Mouse (Mus musculus) naive thymus-derived CD4-positive, alpha-beta T cell, adult 2 months (primary cell): ENCODE results near the gene Zdhhc15.
"Not testable (repeated sequence)": the region's sequence is repeated elsewhere in the genome, so short reads cannot be mapped to it uniquely, and the experiment has no call there.

Source experiments
- DNase-seq: peaks from one replicate; pipeline ENCODE4 v3.0.0-alpha.2; 2011; ENCODE audit warnings: low read depth

Gene Zdhhc15

DNA sequence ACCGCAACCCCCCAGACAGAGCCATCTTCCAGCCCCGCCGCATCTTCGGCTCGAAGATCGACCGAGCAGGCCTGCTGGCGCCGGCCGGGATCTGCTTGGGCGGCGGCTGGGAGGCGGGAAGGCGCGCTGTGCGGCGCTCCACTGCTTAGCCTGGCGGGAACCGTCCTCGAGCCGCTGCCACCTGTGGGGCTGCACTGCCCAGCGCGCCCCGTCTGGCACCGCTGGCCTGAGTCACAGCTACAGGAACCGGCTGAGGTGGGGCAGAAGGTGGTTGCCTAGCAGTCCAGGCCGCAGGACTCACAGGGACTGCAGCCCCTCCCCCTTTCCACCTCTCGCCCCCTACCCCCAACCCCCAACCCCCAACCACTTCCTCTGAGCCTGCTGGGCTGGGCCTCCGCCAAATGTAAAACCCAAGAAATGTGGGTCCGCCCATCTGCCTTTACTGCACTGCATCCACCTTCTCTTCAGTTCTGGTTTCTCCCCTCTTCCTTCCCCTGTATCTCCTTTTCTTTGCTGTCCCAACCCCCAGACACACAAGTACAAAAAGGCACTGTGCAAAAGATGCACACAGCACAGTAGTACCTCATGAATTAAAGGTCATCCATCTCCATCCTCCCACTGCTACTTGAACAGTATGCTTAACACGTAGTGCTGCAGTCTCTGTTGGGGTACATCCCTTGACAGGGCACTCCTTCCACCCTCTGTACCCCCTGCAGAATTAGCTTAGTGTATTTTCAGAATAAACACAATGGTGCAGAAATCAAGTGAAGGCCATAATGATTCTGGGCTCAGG, at the start of gene Zdhhc15:
Gene Zdhhc15, minus strand, starts transcription at position 308 of the 793 bp plus-strand sequence.
- DNase-seq, result peak; percentile 68

DNA sequence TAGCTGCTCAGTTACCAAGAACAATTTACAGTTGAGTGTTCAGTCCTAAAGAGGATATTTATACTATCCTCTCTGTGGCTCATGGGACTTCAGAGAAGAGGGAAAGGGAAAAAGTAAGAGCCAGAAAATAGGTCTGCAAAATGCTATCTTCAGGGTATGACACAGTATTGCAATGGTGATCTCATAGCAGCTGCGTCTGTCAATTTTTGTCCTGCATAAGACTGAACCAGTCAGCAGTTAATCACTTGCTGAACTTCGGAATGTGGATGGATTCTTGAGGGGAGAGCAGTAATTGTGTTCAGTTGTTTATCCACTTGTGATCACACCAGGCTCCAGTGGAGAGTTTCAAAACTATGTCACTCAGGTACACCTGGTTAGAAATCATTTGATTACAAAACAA, 37.1 kb upstream of the Zdhhc15 start:
- DNase-seq, result no peak

DNA sequence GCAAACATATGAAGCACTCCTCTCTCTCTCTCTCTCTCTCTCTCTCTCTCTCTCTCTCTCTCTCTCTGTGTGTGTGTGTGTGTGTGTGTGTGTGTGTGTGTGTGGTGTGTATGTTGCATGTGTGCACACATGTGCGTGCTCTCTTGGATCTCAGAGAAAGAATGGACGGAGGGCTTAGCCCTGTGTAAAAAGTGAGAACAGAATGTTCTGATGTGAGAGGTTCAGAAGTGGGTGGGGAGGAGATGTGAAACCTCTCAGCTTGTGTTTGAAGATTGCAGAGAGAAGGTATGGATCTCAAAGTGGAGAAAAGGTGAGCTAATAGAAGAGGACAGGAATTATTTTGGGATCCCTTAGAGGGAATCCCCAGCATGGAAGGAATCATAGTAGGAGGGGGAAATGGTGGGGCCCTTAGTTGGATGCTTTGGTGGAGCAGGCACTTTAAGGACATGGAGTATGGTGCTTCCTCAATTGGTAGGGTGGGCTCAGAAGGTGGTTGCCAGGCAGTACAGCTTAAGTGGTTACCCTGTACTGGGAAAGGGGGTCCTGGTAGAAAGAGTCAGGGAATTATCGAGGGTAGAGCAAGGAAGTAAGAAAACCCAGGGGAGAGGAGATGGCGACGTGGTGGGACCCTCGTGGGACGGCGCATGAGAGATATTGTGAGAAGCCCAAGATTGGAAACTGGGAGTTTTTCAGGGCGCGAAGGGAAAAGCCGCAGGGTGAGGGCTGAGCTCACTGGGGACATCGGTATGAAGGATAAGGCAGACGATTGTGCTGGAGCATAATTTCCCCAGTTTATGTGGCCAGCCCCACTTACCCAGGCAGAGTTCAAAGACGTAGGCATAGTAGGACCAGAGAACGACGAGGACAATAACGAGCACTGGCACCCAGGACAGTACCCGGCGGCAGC, 761 bp downstream of the Zdhhc15 start:
- peak; percentile 14 for DNase-seq

DNA sequence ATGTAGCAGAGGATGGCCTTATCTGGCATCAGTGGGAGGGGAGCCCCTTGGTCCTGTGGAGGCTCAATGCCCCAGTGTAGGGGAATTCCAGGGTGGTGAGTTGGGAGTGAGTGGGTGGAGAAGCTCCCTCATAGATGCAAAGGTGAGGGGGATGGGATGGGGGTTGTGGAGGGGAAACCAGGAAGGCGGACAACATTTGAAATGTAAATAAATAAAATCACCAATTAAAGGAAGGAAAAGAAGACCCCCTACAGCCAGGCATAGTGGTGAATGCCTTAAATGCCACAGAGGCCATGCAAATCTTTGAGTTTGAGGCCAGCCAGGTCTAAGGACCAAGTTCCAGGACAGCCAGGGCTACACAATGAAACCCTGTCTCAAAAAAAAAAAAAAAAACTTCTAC, 13.9 kb downstream of the Zdhhc15 start:
- no peak for DNase-seq

DNA sequence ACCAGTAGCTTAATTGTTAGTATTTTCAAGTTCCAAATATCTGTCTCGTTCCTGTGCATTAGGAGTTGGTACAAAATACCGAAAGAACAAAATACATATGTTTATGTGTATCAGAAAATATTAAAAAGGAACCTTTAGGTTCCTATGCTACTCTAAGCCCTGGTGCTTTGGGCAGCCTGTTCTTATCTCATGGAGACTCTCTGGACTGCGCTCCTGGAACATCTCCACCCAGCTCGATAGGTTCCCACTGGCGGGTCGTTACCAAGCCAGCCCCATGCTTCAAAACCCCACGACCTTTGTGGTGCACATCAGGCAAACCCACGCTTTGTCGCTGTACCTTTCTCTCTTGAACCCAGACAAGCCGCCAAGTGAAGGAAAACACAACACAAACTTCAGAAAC, 58.3 kb downstream of the Zdhhc15 start:
- no peak for DNase-seq

DNA sequence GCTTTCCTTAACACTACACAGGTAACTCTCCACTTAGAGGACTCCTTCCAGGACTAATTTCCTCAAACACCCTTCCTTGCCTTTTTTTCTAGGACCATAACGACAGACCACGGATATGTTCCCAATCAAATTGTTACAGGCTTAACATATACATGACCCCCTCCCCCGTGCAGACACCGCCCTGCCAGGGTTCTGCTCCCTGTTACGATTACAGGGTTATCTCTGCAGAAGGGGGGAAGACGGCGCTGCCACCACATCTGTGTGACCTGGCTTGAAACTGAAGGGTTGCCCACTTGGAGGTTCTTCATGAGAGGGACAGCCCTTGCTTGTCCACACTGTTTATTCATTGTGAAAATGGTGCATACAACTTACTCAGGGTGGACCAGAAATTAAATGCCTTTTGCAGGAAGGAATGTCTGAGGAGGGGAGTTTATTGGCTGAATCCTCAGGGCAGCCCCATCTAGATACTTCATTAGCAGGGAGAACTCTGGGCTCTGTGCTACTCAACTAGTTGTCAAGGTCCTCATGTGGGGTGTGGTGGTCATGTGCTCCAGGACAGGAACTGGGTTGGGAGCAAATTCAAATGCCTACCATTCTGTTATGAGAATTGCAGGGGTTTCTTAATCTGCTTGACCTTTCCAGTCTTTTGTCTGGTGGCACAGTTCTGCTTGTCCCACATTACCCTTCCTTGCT, 67.0 kb downstream of the Zdhhc15 start:
- DNase-seq, result not testable (repeated sequence)

DNA sequence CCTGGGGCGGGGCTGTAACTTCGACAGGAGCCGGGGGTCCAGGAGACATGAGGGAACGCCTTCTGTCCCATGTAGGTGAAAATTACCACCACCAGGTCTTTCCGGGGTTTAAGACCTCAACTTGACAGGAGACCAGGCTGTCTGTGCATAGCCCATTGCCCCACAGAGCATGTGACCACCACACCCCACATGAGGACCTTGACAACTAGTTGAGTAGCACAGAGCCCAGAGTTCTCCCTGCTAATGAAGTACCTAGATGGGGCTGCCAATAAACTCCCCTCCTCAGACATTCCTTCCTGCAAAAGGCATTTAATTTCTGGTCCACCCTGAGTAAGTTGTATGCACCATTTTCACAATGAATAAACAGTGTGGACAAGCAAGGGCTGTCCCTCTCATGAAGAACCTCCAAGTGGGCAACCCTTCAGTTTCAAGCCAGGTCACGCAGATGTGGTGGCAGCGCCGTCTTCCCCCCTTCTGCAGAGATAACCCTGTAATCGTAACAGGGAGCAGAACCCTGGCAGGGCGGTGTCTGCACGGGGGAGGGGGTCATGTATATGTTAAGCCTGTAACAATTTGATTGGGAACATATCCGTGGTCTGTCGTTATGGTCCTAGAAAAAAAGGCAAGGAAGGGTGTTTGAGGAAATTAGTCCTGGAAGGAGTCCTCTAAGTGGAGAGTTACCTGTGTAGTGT, 68.5 kb downstream of the Zdhhc15 start:
- not testable (repeated sequence) for DNase-seq

DNA sequence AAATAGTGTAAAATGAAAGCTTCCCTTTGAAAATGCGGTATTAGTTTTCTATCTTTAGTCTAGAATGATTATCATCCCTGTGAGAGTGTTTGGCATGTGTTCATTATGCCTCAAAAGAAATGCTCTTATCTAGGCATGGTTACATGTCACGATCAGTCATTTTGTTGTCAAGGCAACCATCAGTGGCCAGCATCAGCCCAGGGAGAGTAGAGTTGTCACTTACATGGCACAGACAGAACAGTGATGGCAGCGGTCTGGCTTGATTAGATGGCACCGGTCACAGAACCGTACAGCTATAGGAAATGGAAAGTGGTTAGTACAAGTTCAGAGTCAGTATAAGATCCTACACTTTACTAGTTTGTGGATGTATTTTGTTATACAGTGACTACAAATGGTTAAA, 96.9 kb downstream of the Zdhhc15 start:
- no peak for DNase-seq

DNA sequence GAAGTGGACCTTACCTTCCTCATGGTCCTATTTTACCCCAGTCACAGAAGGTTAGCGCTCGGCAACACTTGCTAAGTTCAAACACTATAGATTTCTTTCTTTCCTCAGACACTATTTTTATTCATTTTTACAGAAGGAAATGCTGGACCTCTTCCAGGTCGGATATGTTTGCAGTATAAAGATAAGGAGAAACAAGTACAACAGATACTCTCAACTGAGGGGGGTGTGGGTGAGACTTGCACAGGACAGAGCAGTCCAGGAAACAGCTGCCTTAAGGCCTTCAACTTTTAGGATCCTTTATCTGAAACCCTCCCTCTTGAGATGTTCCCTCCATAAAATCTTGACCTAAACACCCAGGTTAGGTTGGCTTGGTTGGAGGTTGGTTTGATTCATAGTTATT, 103.4 kb downstream of the Zdhhc15 start:
- DNase-seq, result no peak

DNA sequence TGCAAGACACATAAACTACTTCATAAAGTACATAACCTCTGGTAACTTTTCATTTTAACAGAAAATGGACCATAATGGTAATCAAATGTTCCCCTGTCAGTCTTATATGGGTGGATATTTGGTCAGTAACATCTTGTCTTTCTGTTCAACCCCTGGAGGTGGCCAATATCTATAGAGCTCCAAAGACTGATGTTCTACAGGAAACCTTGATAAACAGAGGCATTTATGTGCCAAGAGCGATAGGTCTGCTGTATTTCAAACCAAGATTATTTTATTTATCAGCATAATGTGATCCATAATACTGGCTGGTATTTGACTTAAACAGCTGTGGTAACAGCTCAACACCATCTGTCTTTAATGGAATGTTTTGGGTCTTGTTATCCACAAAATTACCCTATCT, 125.6 kb downstream of the Zdhhc15 start:
- DNase-seq, result no peak

DNA sequence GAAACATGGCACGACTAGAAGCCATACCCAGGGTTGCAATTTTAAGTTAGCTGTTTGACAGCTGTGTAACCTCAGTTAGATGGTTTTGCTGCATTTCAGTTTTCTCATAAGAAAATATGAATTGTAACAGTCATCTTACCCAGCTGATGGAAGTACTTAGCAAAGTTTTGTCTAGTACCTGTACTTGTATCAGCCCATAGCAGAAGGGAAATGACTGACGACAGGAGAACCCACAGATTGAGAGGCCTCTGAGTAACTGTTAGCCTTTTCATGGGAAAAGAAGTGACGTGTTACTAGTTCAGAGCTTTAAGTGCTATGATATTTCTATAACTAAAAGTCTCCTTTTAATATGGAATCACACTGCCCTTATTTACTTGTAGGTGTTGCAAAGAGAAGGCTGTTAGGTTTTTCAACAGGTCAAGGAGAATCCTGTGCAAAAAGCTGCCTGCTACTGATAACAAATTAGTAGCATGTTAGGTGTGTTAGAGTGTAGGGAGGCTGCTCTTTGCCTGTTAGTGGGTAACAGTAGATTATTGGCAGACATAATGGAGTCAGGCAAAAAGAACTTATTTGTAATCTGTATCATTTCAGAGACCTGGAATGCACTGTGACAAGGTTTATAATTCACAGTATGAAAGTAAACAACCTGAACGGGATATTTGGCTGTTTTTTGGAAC, 126.8 kb downstream of the Zdhhc15 start:
- no peak for DNase-seq

DNA sequence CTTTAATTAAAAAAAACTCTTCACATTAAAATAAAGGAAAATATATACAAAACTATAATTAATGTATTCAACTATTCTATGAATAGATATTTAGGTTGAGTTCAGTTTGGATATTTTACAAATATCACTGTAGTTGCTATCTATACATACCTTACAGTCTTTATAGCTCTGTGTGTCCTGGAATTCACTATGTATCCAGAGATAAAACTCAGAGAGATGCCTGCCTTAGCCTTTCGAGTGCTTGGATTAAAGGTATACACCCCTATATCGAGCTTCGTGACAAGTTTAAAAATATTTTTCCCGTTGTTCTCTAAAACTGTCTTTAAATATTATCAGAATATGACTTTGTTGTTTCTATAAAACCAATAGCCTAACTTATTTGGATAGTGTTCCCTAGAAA, 128.2 kb downstream of the Zdhhc15 start:
- no peak for DNase-seq

DNA sequence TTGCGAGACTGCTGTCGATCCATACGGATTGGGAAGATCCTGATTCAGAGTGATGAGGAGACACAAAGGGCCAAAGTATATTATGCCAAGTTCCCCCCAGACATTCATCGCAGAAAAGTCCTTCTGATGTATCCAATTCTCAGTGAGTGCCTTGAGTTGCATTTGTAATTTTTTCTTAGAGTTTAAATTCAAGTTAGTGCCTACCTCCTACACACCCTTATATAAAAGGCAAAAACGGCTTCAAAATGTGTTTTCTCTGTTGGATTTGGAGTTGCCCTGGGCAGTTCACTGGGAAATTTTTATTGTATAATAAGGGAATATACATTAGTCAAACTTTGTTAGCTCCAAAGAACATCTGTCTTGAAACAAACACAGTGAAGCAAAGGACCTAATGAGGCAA, 169.1 kb downstream of the Zdhhc15 start:
- DNase-seq, result no peak

DNA sequence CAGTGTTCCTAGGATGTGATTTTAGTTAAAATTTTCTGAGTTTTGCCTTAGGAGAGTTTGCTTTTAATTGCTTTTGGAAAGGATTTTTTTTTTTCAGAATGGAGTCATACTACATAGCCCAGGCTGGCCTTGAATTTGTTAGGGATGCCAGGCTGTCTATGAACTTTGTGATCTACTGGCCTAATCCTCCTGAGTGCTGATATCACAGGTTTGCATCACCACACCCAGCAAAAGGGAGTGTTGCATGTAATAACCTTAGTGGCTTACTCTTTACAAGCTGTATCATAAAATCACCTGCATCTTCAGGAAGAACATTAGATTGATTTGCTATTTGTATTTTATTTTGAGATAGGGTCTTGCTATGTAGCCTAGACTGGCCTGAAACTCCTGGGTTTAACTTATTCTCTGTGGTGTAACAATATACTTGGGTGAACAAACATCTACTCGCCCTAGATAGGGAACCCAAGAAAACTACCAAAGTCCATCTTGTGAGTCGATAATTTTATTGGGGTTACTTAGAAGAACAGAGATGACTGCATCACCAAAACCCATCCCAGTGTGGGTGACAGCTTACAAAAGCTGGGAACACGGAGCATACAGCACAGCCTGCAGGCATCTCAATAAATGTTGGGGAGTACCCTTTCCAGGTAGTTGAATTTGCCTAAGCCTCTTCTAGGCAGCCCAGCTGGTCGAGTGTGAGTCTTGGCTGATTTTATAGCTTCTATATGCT, 181.1 kb downstream of the Zdhhc15 start:
- no peak for DNase-seq

DNA sequence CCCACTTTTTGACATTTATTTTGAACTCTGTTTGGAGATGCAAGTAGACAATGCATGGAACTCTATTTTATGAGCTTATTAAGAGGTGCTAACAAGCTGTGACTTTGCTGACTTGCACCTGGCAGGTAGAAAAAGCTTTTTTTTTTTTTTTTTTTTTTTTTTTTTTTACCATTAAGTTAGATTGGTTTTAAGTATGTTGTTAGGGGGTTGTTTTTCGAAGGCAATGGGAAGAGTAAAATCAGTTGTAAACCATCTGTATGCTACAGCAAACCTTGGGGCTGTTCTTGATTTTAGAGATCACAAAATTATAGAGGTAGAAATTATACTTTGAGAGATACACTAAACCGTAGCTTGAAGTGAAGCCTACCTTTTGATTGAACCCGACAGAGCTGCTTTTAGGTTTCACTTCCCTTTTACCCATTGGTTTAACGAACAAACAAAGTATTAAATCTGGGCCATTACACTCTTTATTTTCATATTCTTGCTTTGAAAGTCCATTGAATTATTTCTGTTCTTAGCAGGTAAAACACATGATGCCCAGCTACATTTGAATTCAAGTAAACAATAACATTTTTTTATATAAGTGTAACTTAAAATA, 181.9 kb downstream of the Zdhhc15 start:
- no peak for DNase-seq

DNA sequence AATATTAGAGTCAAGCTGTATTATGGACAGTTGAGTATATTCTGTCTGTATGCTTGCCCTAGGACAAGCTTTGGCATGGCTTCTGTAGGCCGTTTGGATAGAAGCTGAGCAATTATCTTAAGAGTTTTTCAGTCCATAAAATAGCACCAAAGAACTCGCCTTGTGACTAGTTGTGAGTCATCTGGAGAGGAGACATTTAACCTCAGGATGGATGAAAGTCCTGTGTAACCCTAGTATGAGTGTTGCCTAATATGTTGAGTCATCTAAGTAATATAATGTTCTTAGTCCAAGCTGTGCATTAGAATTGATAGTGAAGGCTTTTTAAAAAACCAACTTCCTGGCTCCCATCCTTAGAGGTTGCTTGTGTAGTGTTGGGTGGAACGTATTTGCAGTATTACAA, 182.8 kb downstream of the Zdhhc15 start:
- no peak for DNase-seq
